Mouse (Mus musculus) kidney, adult 8-10 months (tissue): Measurements from ENCODE around the gene Slc35f4.
A peak's percentile ranks its signal among the peaks of the same experiment; 100 is the strongest.

Source experiments
- DNase-seq, 2 experiments: peaks; one replicate each; pipeline ENCODE4 v3.0.0; 2022

Slc35f4 gene

GRCm38 (mm10) chr14:49525931-49526291 is at the start of gene Slc35f4:
TSS of gene Slc35f4 (minus strand) at chr14:49526046.
- no peak for DNase-seq

GRCm38 (mm10) chr14:49568369-49568768 is 42.5 kb upstream of the Slc35f4 start:
- no peak for DNase-seq

DNA sequence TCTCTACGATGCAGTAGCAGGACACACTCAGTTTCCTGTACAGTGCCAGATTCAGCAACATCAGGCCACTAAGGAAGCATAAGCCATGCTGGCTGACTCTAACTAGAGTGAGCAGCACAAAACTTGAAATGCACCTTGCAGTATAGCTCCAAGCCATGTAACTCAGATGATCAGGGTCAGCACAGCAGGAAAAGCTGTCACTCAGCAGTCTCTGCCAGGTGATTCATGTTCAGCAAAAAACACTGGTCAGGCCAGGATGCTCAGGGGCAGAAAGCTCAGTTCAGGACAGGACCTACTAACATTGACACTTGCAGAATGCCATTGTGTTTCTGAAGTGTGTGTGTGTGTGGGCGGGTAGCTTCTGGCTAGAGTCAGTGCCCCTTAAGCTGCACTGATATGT is 34.9 kb upstream of the Slc35f4 start:
- DNase-seq, result no peak

DNA sequence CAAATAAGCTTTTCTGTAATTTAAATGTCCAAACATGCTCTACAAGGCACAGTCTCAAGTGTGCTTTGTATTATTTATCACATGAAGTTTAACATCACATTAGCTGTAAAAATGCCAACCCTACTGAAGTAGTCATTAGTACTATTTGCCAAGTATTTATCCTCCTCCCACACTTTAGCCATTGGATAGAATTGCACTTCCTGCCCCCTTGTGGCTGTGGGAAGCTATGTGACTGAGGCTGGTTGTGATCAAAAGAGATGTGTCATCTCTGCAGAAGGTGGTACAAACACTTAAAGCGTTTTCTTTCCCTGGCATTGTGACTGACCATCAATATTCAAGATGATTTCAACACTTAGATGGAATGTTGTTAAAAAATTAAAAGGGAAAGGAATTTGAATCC is 14.3 kb upstream of the Slc35f4 start:
- peak; percentile 2 to 17 for DNase-seq

GRCm38 (mm10) chr14:49525176-49525930 is 493 bp downstream of the Slc35f4 start:
- peak; percentile 12 to 62 for DNase-seq

DNA sequence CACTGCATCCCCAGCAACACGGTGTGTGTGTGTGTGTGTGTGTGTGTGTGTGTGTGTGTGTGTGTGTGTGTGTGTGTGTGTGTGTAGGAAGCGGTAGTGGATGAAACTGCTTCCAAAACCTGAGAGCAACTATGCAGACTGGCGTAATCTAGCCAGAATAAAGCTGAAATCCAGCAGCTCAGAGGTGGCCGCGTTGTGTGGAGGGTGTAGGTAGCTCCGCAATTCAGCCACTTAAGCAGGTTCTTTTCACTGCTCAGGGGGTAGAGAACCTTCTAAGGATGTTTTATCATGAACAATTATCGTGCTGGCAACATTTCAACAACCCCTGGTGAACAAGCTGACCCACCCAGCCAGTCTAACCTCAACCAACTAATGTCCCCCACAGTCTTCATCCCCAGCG is 1.2 kb downstream of the Slc35f4 start:
- no peak for DNase-seq

GRCm38 (mm10) chr14:49515096-49515665 is 10.7 kb downstream of the Slc35f4 start:
- no peak for DNase-seq

- DNase-seq, result no peak
Measured at GRCm38 (mm10) chr14:49514137-49514536, 11.7 kb downstream of the Slc35f4 start.

DNA sequence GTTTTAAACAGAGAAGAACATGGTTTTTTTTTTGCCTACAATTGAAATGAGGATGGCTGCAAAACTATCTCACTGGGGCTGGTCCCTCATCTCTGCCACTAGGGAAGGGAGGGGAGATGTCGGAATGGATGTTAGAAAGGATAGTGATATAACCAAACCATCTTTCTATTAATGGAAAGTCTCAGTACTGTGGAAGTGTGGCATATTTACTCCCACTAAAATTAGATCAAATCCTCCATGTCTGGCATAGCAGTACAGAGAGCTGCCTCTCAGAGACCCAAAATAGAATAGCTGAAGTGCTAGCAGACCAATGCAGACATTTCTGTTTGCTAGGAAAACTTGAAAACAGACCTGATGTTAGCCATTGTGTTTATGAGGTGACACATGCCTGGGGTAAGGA is 30.7 kb downstream of the Slc35f4 start:
- no peak for DNase-seq

- DNase-seq, result no peak
Measured at GRCm38 (mm10) chr14:49493793-49494192, 32.1 kb downstream of the Slc35f4 start.

DNA sequence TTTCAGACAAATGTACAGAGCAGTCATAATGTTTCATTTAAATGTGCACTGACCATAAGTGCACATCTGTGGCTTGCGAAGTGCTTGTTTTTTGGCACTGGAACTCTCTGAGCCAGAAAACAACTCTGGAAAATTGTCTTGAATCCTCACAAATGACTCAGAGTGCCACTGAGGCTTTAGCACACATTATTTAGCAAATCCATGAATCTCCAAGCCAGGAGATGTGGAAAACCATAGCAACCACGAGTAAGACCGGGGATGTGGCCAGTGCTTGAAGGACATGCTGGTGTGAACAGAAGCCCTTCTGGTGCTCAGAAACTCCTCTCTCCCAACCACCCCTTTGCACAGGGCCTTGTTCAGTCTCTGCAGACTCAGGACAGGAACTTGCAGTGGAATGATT is 33.3 kb downstream of the Slc35f4 start:
- DNase-seq, result no peak

DNA sequence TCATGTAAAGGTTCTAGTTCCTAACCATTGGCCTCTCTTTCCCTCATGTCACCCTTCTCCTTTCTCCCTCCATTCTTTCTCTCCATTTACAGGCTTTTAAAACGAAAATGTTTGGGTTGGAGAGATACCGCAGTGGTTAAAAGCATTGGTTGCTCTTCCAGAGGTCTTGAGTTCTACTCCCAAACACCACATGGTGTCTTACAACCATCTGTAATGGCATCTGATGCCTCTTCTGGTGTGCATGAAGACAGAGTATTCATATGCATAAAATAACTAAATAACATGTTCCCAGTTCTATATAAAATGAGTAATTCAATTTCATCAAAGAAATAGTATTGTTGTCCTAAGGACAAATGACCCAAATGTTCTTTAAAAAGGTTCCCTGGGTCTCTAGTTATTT is 49.2 kb downstream of the Slc35f4 start:
- DNase-seq, result no peak

GRCm38 (mm10) chr14:49461761-49462160 is 64.1 kb downstream of the Slc35f4 start:
- no peak for DNase-seq

GRCm38 (mm10) chr14:49460799-49461198 is 65.0 kb downstream of the Slc35f4 start:
- DNase-seq, result no peak

DNA sequence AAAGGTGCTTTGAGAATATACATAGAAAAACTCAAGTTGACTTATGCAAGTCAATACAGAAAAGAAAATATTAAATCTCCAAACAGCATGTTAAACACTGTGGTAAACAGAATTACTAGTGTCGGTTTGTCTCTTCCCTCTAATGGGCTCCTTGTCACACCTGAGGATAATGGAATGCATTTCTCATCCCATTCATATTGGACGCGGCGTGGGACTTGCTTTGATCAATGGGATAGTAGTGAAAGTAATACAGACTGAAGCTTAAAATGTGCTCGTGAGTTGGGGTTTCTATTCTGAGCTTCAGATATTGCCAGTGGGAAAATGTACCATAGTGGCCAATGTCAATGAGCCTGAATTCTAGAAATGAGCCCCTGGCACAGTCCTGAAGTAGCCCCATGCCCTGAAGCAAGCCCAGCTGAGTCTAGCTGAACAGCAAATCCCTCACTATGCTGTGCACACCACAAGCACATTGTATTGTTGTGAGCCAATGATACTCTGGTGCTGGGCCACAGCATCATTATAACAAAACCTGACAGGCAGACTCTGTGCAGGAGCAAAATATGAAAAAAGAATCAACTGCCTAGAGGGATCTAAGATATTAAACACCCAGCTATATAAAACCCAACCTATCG is 71.4 kb downstream of the Slc35f4 start:
- no peak for DNase-seq

- no peak for DNase-seq
Measured at GRCm38 (mm10) chr14:49453782-49454181, 72.1 kb downstream of the Slc35f4 start.

GRCm38 (mm10) chr14:49447669-49448068 is 78.2 kb downstream of the Slc35f4 start:
- no peak for DNase-seq

DNA sequence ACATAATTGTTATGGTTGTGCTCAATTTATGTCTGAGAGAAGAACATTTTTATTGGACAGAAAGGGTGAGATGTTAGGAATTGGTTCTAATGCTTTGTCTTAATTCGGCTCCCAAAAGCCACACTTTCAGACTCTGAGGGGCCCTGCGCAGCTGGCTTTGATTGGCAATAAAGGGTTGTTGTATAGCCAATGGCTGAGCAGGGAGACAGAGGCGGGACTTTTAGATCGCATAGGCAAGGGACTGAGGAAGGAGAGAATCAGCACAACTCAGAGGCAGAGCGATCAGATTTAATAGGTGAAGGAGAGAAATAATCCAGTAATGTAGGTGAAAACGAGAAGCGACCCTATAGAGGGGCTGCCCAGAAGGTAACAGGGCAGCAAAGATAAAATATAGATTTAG is 79.4 kb downstream of the Slc35f4 start:
- no peak for DNase-seq

GRCm38 (mm10) chr14:49436811-49437210 is 89.0 kb downstream of the Slc35f4 start:
- no peak for DNase-seq

DNA sequence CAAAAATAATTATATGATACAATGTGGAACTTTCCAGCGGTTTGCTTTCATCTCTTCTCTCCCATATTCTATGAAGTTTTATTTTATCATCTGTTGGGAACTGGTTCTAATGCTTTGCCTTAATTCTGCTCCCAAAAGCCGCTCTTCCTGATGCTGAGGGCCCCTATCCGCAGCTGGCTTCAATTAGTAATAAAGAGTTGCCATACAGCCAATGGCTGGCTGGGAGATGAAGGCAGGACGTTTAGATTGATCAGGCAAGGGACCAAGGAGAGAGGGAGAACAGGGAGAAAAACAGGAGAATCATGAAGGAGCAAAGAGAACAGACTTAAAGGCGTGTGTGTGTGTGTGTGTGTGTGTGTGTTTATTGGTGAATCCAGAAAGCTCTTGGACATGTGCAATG is 94.0 kb downstream of the Slc35f4 start:
- DNase-seq, result no peak

DNA sequence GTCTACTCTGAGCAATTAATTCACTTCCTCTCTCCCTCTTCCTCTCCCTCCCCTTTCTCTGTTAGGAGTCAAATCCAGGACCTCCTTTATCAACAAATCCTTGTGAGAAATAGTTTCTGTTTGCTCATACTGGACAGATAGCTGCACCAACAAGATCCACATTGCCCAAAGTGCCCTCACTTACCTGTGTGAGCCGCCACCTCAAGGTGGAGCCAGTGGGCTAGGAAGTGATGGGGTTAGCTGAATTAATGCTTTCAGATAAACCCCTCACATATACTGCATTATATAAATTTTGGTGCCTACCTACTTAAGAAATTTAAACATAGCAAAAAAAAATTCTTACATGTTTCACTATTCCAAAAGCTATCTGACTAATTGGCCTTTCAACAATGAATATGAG is 133.4 kb downstream of the Slc35f4 start:
- no peak for DNase-seq

DNA sequence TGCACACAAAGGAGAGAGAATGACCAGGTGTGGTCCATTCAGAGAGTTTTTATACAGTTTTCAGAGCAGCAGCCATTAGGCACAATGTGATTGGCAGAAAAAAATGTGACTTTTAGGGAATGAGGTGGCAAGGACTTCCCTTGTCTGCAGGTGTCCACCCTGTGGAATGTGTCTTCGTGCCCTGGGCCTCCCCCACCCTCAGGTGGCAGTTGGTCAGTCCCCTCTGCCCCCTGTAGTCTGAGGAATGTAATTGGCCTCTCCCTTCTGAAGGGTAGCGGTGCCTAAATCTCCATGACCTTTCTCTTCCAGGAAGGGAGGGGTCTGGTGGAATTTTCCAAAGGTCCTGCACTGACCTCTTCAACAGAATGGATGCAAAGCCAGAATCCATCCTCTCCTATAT is 163.7 kb downstream of the Slc35f4 start:
- DNase-seq, result no peak

- no peak for DNase-seq
Measured at GRCm38 (mm10) chr14:49355561-49355960, 170.3 kb downstream of the Slc35f4 start.

DNA sequence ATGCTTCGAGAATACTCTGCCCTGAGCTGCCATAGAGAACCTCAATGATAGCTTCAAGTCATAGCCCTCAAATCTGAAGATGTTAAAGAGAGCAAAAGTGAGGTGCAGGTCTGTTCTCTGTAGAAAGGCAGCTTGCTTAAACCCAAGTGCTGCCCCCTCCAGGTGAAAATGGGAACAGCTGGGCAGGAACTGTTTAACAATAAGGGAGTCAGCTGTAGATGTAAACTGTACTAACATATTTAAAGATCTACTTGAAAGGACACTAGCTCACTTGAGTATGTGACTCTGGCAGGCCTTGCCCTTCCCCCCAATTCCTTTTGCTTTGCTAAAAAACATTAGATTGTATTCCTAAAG is 177.0 kb downstream of the Slc35f4 start:
- peak; percentile 55 to 86 for DNase-seq
